Mouse (Mus musculus) kidney, postnatal 0 days (tissue): ENCODE results near the gene H2-Ab1. TPM values are rescaled to one million over a fixed set of nuclear protein-coding genes. Genes with fewer than 3 reads are reported as not detected.

Experiments used
- ATAC-seq: fragments of 200-750 bp; cut with Nextera tagmentation; replicated peaks from 2 replicates; pipeline ENCODE4 v1.8.0; 2017; ENCODE audit warnings: low read depth, moderate number of reproducible peaks, moderate TSS enrichment, moderate library complexity; ENCODE audit not compliant: low FRiP score
- DNase-seq: peaks from one replicate; pipeline ENCODE4 v3.0.0-alpha.2; 2016; ENCODE audit warnings: low spot score
- H3K27ac ChIP-seq: fragments of 300-500 bp; sonication (generic); 2 replicates; pipeline ENCODE4 v1.5.1; 2014; ENCODE audit warnings: mild to moderate bottlenecking
- H3K27me3 ChIP-seq: fragments of 300-500 bp; sonication (generic); 2 replicates; pipeline ENCODE4 v1.6.1; 2014; ENCODE audit warnings: low read length, mixed read lengths; ENCODE audit not compliant: insufficient read depth
- H3K36me3 ChIP-seq: fragments of 300-500 bp; sonication (generic); 2 replicates; pipeline ENCODE4 v1.6.1; 2014; ENCODE audit warnings: low read length, mixed read lengths; ENCODE audit not compliant: insufficient read depth
- H3K4me1 ChIP-seq: fragments of 300-500 bp; sonication (generic); replicated peaks from 2 replicates; pipeline ENCODE4 v1.6.1; 2014; ENCODE audit warnings: antibody characterized with exemption, low read length, mixed read lengths; ENCODE audit not compliant: insufficient read depth
- H3K4me2 ChIP-seq: fragments of 300-500 bp; sonication (generic); 2 replicates; pipeline ENCODE4 v1.6.1; 2014; ENCODE audit warnings: mild to moderate bottlenecking, low read length, moderate library complexity, mixed read lengths
- H3K4me3 ChIP-seq: fragments of 300-500 bp; sonication (generic); replicated peaks from 2 replicates; pipeline ENCODE4 v1.5.1; 2014; ENCODE audit warnings: low read depth, low read length
- H3K9ac ChIP-seq: fragments of 300-500 bp; sonication (generic); 2 replicates; pipeline ENCODE4 v1.6.1; 2014; ENCODE audit warnings: low read depth, low read length
- H3K9me3 ChIP-seq: fragments of 300-500 bp; sonication (generic); replicated peaks from 2 replicates; pipeline ENCODE4 v1.6.1; 2016; ENCODE audit warnings: low read length, inconsistent platforms, mixed read lengths
- CTCF ChIP-seq: IDR thresholded peaks from 2 replicates; pipeline ENCODE4 v1.5.1; 2016; ENCODE audit warnings: antibody characterized with exemption, low read depth, mild to moderate bottlenecking, moderate library complexity
- WGBS: fragments of 180-500 bp; shearing (Covaris S2); extraction: QIAGEN DNeasy Blood & Tissue Kit; methylation state at CpG from one replicate; pipeline ENCODE4 v1.1.7; 2014; 5-methylcytosine and 5-hydroxymethylcytosine counted together
- polyA plus RNA-seq: library from polyadenylated mRNA; unstranded; fragments of >200 nt; fragmentation: Nextera tagmentation; extraction: Ambion mirVana; gene quantifications from 2 replicates; pipeline ENCODE4 v1.2.1, GENCODE M21; 2015

H2-Ab1 gene
- polyA plus RNA-seq, 1 experiment from 2014 or later = 49.7 TPM

DNA sequence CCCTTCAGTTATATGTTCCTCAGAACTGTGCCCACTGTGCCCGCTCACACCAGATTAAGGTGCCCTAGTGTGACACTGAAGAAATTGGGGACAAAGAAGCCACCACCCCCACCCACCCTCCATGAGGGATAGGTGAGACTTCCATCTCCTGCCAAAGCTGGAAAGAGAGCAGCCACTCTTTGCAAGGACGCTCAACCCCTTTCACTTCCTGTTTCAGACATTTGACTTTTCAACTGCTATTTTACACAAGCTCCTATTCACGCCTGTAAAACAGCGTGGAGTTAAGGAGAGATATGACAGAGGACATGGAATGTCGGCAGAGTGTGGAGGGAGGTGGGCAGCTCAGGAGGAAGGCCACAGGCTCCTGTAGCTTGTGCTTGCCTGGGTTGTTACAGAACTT is 29.0 kb downstream of the H2-Ab1 start:
- no peak for TF ChIP-seq CTCF

DNA sequence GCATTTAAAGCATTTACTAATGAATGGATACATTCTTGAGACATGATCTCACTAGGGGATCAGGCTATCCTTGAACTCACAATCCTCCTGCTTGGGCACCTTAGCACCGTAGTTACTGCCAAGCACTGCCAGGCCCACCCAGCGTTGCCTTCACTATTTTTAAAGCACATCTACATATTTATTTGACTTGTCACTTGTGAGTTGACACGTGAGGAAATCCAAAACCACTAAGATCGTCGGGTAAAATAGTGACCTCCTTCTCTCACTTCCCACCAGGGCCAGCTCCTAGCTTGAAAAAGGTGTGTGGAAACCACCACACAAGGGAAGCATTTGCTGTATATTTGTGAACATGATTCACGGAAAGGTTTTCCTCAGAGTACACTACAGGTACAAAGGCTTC is 29.5 kb downstream of the H2-Ab1 start:
- TF ChIP-seq CTCF = no peak
- no peak overlapping the region for H3K4me3 ChIP-seq
- H3K9me3 ChIP-seq = no peaks in the 10 kb centered on the region
- no peak overlapping the region for H3K27ac ChIP-seq
- H3K4me1 ChIP-seq = no peaks in the 10 kb centered on the region
- no peak overlapping the region for H3K4me2 ChIP-seq
- no peaks in the 10 kb centered on the region for H3K27me3 ChIP-seq
- ATAC-seq = no peak
- no peak for DNase-seq
- no peaks in the 10 kb centered on the region for H3K36me3 ChIP-seq
- WGBS = 67% methylated on average over 6 of the region's 6 CpGs
- H3K9ac ChIP-seq = no peak overlapping the region

More for the DNA sequence above, 29.0 kb downstream of the H2-Ab1 start:
- no peaks in the 10 kb centered on the region for H3K27me3 ChIP-seq
- ATAC-seq (no peak), DNase-seq (no peak)
- WGBS = 79% methylated on average over 5 of the region's 5 CpGs
- no peak overlapping the region for H3K27ac ChIP-seq
- H3K4me3 ChIP-seq = no peak overlapping the region
- H3K9me3 ChIP-seq = no peaks in the 10 kb centered on the region
- no peaks in the 10 kb centered on the region for H3K4me1 ChIP-seq
- H3K4me2 ChIP-seq = no peak overlapping the region
- no peak overlapping the region for H3K9ac ChIP-seq
- no peaks in the 10 kb centered on the region for H3K36me3 ChIP-seq

DNA sequence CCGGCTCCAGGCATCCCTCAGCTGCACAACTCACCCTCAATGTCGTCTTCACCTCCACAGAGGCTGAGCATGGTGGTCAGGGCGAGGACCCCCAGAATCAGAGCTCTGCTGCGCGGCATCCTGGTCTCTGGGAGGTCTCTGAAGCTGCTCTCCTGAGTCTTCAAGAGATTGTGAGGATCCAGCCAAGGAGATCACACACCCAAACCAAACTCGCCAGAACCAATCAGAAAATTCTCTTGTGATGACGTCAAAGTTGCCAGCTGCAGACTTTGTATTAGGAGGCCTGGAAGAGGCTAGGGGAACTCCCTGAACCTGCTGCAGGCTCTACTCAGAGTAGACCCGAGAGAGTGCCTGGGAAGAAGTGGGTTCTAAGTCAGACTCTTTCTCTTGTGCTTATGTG is 30.2 kb downstream of the H2-Ab1 start, which contains the start of gene H2-Aa:
Gene H2-Aa (minus strand): TSS at position 176 of the 400 bp plus-strand sequence.
- ATAC-seq (peak; percentile 74; the same call in 1 of the 2 replicates), DNase-seq (peak; percentile 86)
- Histone ChIP-seq H3K27ac (no peak within 1 kb of the TSS), H3K27me3 (no peaks in the 10 kb centered on the region), H3K9me3 (no peaks in the 10 kb centered on the region), H3K36me3 (no peaks in the 10 kb centered on the region), H3K4me2 (no peak within 1 kb of the TSS), H3K4me1 (no peaks in the 10 kb centered on the region), H3K4me3 (no peak within 1 kb of the TSS), H3K9ac (no peak within 1 kb of the TSS)
- TF ChIP-seq CTCF = no peak
- 17% methylated on average over 8 of the region's 8 CpGs for WGBS

DNA sequence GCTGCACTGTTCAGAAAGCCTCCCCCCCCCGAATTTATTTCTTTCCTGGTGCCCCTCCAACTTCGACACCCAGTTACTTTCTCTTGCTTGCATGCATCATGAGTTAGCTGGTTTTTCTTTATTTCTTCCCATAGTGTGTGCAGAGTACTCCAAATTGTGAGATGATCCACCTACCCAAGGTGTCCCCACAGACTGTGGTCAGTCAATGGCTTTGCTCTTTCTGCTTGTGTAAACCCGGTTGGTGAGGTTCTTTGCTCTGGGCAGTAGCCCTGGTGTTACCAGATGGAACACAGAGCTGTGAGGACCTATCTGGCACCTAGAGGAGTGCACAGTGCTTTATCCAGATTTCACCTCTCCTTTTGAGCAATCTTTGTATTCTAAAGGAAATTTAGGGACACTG is 30.6 kb downstream of the H2-Ab1 start:
- H3K9me3 ChIP-seq = no peaks in the 10 kb centered on the region
- ATAC-seq = no peak
- WGBS = 75% methylated on average over 3 of the region's 3 CpGs

DNA sequence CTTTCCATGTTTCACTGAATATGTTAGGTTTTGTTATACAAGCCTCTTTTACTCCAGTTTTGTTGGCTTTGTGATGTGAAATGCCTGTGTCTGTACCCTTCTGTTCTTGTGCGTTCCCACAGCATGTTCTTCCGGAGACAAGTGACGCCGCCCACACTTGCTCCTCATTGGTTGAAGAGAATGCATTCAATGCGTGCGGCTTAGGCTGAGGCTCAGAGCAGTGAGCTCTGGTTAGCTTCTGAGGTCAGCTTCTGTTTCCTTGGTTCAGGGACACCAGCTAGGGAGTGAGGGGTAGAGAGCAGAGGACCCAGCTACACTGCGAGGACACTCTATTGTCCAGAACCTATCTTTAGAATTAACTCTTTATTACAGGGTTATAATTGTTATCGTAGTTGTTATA is 34.1 kb downstream of the H2-Ab1 start:
- no peak overlapping the region for H3K4me2 ChIP-seq
- no peaks in the 10 kb centered on the region for H3K36me3 ChIP-seq
- no peak overlapping the region for H3K27ac ChIP-seq
- H3K9me3 ChIP-seq = no peaks in the 10 kb centered on the region
- H3K4me1 ChIP-seq = no peaks in the 10 kb centered on the region
- no peak overlapping the region for H3K9ac ChIP-seq
- H3K27me3 ChIP-seq = no peaks in the 10 kb centered on the region
- H3K4me3 ChIP-seq = no peak overlapping the region
- DNase-seq (peak; percentile 90), ATAC-seq (peak; percentile 88)
- TF ChIP-seq CTCF = no peak
- 15% methylated on average over 8 of the region's 8 CpGs for WGBS

More for the DNA sequence above, 30.6 kb downstream of the H2-Ab1 start:
- no peak overlapping the region for H3K9ac ChIP-seq
- TF ChIP-seq CTCF = no peak
- no peak overlapping the region for H3K4me3 ChIP-seq
- no peak overlapping the region for H3K27ac ChIP-seq
- no peaks in the 10 kb centered on the region for H3K36me3 ChIP-seq
- H3K4me2 ChIP-seq = no peak overlapping the region
- no peak for DNase-seq
- no peaks in the 10 kb centered on the region for H3K4me1 ChIP-seq
- H3K27me3 ChIP-seq = no peaks in the 10 kb centered on the region

DNA sequence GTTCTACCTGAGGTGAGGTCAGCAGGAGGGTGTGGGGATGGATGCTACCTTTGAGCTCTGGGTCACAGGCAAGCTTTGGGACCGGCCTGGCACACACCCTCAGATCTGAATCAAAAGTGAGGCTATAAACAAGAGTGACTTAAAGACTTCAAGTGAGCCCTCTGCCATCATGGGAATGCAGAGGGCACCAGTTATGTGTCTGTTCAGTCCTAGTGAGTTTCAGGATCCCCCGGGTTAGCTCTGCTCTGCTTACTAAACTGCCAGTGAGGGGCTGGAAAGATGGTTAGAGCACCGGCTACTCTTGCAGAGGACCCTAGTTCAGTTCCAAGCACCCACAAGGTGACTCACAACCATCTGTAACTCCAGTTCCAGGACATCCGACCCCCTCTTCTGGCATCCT is 35.1 kb downstream of the H2-Ab1 start:
- no peak for TF ChIP-seq CTCF
- no peak for DNase-seq
- no peak overlapping the region for H3K9ac ChIP-seq
- ATAC-seq = no peak
- H3K27me3 ChIP-seq = no peaks in the 10 kb centered on the region
- no peaks in the 10 kb centered on the region for H3K36me3 ChIP-seq
- H3K4me1 ChIP-seq = no peaks in the 10 kb centered on the region
- H3K9me3 ChIP-seq = no peaks in the 10 kb centered on the region
- H3K27ac ChIP-seq = no peak overlapping the region
- no peak overlapping the region for H3K4me2 ChIP-seq
- WGBS = 90% methylated on average over 4 of the region's 4 CpGs
- H3K4me3 ChIP-seq = no peak overlapping the region

DNA sequence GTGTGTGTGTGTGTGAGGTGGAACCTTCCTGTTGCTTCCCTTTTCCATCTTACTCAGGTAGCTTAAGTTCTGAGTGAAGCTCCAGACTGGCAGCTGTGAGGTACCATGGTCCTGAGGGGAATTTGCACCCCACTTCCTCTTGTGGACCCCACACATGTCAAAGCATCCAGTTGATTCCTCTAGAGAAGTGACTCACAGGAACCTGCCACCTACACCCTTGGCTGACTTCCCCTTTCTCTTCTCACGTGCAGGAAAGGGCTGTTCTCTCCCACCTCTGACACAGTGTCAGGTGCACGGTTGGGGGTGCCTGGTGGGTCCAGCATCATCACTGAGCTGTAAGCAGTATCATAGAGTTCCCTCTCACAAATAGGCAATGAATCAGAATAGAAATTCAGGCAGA is 36.0 kb downstream of the H2-Ab1 start:
- Histone ChIP-seq H3K4me1 (no peaks in the 10 kb centered on the region), H3K36me3 (no peaks in the 10 kb centered on the region), H3K4me2 (no peak overlapping the region), H3K9ac (no peak overlapping the region), H3K27ac (no peak overlapping the region), H3K4me3 (no peak overlapping the region), H3K27me3 (no peaks in the 10 kb centered on the region), H3K9me3 (no peaks in the 10 kb centered on the region)
- no peak for TF ChIP-seq CTCF
- WGBS = 31% methylated on average over 2 of the region's 2 CpGs
- ATAC-seq (no peak), DNase-seq (no peak)
